Mouse (Mus musculus) neural tube, embryonic 15.5 days (tissue): ENCODE results near the gene Ppan. TPM values are rescaled to one million over a fixed set of nuclear protein-coding genes. Genes with fewer than 3 reads are reported as not detected.

Experiments
- ATAC-seq: fragments of 200-750 bp; cut with Nextera tagmentation; 2 replicates; pipeline ENCODE4 v1.8.0; 2017; ENCODE audit warnings: mild to moderate bottlenecking, moderate TSS enrichment, moderate library complexity; ENCODE audit not compliant: low FRiP score
- H3K27ac ChIP-seq: fragments of 300-500 bp; sonication (generic); replicated peaks from 2 replicates; pipeline ENCODE4 v1.5.1; 2015; ENCODE audit warnings: mild to moderate bottlenecking, inconsistent platforms
- H3K27me3 ChIP-seq: fragments of 300-500 bp; sonication (generic); replicated peaks from 2 replicates; pipeline ENCODE4 v1.6.1; 2015; ENCODE audit warnings: inconsistent platforms
- H3K36me3 ChIP-seq: fragments of 300-500 bp; sonication (generic); 2 replicates; pipeline ENCODE4 v1.6.1; 2015; ENCODE audit warnings: inconsistent platforms
- H3K4me1 ChIP-seq: fragments of 300-500 bp; sonication (generic); 2 replicates; pipeline ENCODE4 v1.6.1; 2015; ENCODE audit warnings: inconsistent platforms
- H3K4me2 ChIP-seq: fragments of 300-500 bp; sonication (generic); 2 replicates; pipeline ENCODE4 v1.6.1; 2015; ENCODE audit warnings: inconsistent platforms, mild to moderate bottlenecking, moderate library complexity
- H3K4me3 ChIP-seq: fragments of 300-500 bp; sonication (generic); replicated peaks from 2 replicates; pipeline ENCODE4 v1.5.1; 2015; ENCODE audit warnings: mild to moderate bottlenecking, inconsistent platforms
- H3K9ac ChIP-seq: fragments of 300-500 bp; sonication (generic); replicated peaks from 2 replicates; pipeline ENCODE4 v1.6.1; 2015; ENCODE audit warnings: mild to moderate bottlenecking, inconsistent platforms
- H3K9me3 ChIP-seq: fragments of 300-500 bp; sonication (generic); replicated peaks from 2 replicates; pipeline ENCODE4 v1.6.1; 2016; ENCODE audit warnings: inconsistent platforms
- whole genome bisulfite sequencing: fragments of 180-500 bp; shearing (Covaris S2); methylation state at CpG from one replicate; pipeline ENCODE4 v1.1.7; 2015; ENCODE audit warnings: mixed read lengths; 5-methylcytosine and 5-hydroxymethylcytosine counted together
- polyA plus RNA-seq: library from polyadenylated mRNA; unstranded; fragments of >200 nt; fragmentation: Nextera tagmentation; extraction: Ambion mirVana; gene quantifications from 2 replicates; pipeline ENCODE4 v1.2.1, GENCODE M21; 2015

Gene Ppan
- polyA plus RNA-seq, 1 experiment from 2014 or later: 49.7 TPM

GRCm38 (mm10) chr9:20886563-20886962 lies 1.4 kb upstream of the Ppan start:
- 98% methylated on average over 2 of the region's 2 CpGs for WGBS
- Histone ChIP-seq H3K9ac (no peak overlapping the region), H3K27ac (no peak overlapping the region), H3K4me1 (peaks cover 20% of the 10 kb centered on the region), H3K9me3 (no peaks in the 10 kb centered on the region), H3K4me2 (no peak overlapping the region), H3K36me3 (peaks cover 24% of the 10 kb centered on the region), H3K4me3 (no peak overlapping the region), H3K27me3 (no peaks in the 10 kb centered on the region)
- ATAC-seq: no peak

GRCm38 (mm10) chr9:20887191-20887590 lies 784 bp upstream of the Ppan start:
- Histone ChIP-seq H3K9ac (no peak overlapping the region), H3K4me2 (peak overlapping the region; percentile 84), H3K36me3 (peaks cover 30% of the 10 kb centered on the region), H3K27me3 (no peaks in the 10 kb centered on the region), H3K9me3 (no peaks in the 10 kb centered on the region), H3K4me3 (peak overlapping the region; percentile 94; the same call in 1 of the 2 replicates), H3K4me1 (peaks cover 20% of the 10 kb centered on the region), H3K27ac (peak overlapping the region; percentile 94; the same call in 1 of the 2 replicates)
- no peak for ATAC-seq
- 89% methylated on average over 6 of the region's 6 CpGs for WGBS

- peak overlapping the region; percentile 84 for H3K4me2 ChIP-seq
- 0% methylated on average over 30 of the region's 30 CpGs for WGBS
- H3K9me3 ChIP-seq: no peaks in the 10 kb centered on the region
- peak; percentile 59; the same call in 1 of the 2 replicates for ATAC-seq
- peaks cover 20% of the 10 kb centered on the region for H3K4me1 ChIP-seq
- H3K9ac ChIP-seq: peak overlapping the region; percentile 75
- no peaks in the 10 kb centered on the region for H3K27me3 ChIP-seq
- peak overlapping the region; percentile 94 for H3K27ac ChIP-seq
- H3K4me3 ChIP-seq: peak overlapping the region; percentile 94
- H3K36me3 ChIP-seq: peaks cover 42% of the 10 kb centered on the region
These were observed 401 bp downstream of the Ppan start for GRCm38 (mm10) chr9:20888386-20888765.

GRCm38 (mm10) chr9:20889185-20890141 lies 1.5 kb downstream of the Ppan start:
- Histone ChIP-seq H3K27ac (no peak overlapping the region), H3K9ac (no peak overlapping the region), H3K4me1 (peaks cover 20% of the 10 kb centered on the region), H3K9me3 (no peaks in the 10 kb centered on the region), H3K27me3 (no peaks in the 10 kb centered on the region), H3K36me3 (peaks cover 53% of the 10 kb centered on the region), H3K4me3 (0 out of 2 replicates have a peak overlapping the region, but pooled peaks have one; percentile 13), H3K4me2 (peak overlapping the region; percentile 84)
- WGBS: 89% methylated on average over 29 of the region's 29 CpGs
- no peak for ATAC-seq

- H3K9ac ChIP-seq: no peak overlapping the region
- no peak overlapping the region for H3K4me2 ChIP-seq
- no peak for ATAC-seq
- 91% methylated on average over 5 of the region's 5 CpGs for WGBS
- H3K4me3 ChIP-seq: no peak overlapping the region
- H3K27me3 ChIP-seq: no peaks in the 10 kb centered on the region
- no peak overlapping the region for H3K27ac ChIP-seq
- peaks cover 20% of the 10 kb centered on the region for H3K4me1 ChIP-seq
- peaks cover 62% of the 10 kb centered on the region for H3K36me3 ChIP-seq
- H3K9me3 ChIP-seq: no peaks in the 10 kb centered on the region
These were observed 2.4 kb downstream of the Ppan start for GRCm38 (mm10) chr9:20890411-20890810.

- no peaks in the 10 kb centered on the region for H3K27me3 ChIP-seq
- no peak overlapping the region for H3K4me2 ChIP-seq
- H3K36me3 ChIP-seq: peaks cover 72% of the 10 kb centered on the region
- peaks cover 20% of the 10 kb centered on the region for H3K4me1 ChIP-seq
- no peak overlapping the region for H3K9ac ChIP-seq
- 84% methylated on average over 26 of the region's 26 CpGs for WGBS
- no peak overlapping the region for H3K4me3 ChIP-seq
- no peaks in the 10 kb centered on the region for H3K9me3 ChIP-seq
- no peak for ATAC-seq
- no peak overlapping the region for H3K27ac ChIP-seq
These were observed 3.5 kb downstream of the Ppan start for GRCm38 (mm10) chr9:20891339-20892103.

- H3K27me3 ChIP-seq: no peaks in the 10 kb centered on the region
- no peaks in the 10 kb centered on the region for H3K9me3 ChIP-seq
- WGBS: 78% methylated on average over 5 of the region's 5 CpGs
- H3K36me3 ChIP-seq: peaks cover 72% of the 10 kb centered on the region
- H3K4me3 ChIP-seq: no peak overlapping the region
- no peak overlapping the region for H3K9ac ChIP-seq
- peaks cover 21% of the 10 kb centered on the region for H3K4me1 ChIP-seq
- H3K4me2 ChIP-seq: no peak overlapping the region
- H3K27ac ChIP-seq: no peak overlapping the region
- no peak for ATAC-seq
These were observed 4.2 kb downstream of the Ppan start for GRCm38 (mm10) chr9:20892104-20892653.

- no peak overlapping the region for H3K9ac ChIP-seq
- H3K4me2 ChIP-seq: no peak overlapping the region
- 75% methylated on average over 5 of the region's 5 CpGs for WGBS
- H3K36me3 ChIP-seq: peaks cover 72% of the 10 kb centered on the region
- peaks cover 27% of the 10 kb centered on the region for H3K4me1 ChIP-seq
- no peaks in the 10 kb centered on the region for H3K9me3 ChIP-seq
- H3K27ac ChIP-seq: no peak overlapping the region
- H3K27me3 ChIP-seq: no peaks in the 10 kb centered on the region
- H3K4me3 ChIP-seq: no peak overlapping the region
- no peak for ATAC-seq
These were observed 5.1 kb downstream of the Ppan start for GRCm38 (mm10) chr9:20893069-20893468.

- no peak overlapping the region for H3K4me2 ChIP-seq
- ATAC-seq: no peak
- peaks cover 27% of the 10 kb centered on the region for H3K4me1 ChIP-seq
- no peaks in the 10 kb centered on the region for H3K27me3 ChIP-seq
- peaks cover 72% of the 10 kb centered on the region for H3K36me3 ChIP-seq
- H3K27ac ChIP-seq: no peak overlapping the region
- WGBS: 89% methylated on average over 13 of the region's 13 CpGs
- no peak overlapping the region for H3K4me3 ChIP-seq
- no peak overlapping the region for H3K9ac ChIP-seq
- H3K9me3 ChIP-seq: no peaks in the 10 kb centered on the region
These were observed 5.8 kb downstream of the Ppan start for GRCm38 (mm10) chr9:20893590-20894343.

GRCm38 (mm10) chr9:20894629-20895028 lies 6.7 kb downstream of the Ppan start:
- no peak for ATAC-seq
- Histone ChIP-seq H3K27me3 (no peaks in the 10 kb centered on the region), H3K9me3 (no peaks in the 10 kb centered on the region), H3K27ac (no peak overlapping the region), H3K4me1 (peaks cover 21% of the 10 kb centered on the region), H3K36me3 (peaks cover 68% of the 10 kb centered on the region), H3K4me3 (no peak overlapping the region), H3K9ac (no peak overlapping the region), H3K4me2 (no peak overlapping the region)
- 92% methylated on average over 15 of the region's 15 CpGs for WGBS

GRCm38 (mm10) chr9:20895382-20895781 lies 7.4 kb downstream of the Ppan start:
- H3K4me1 ChIP-seq: peaks cover 19% of the 10 kb centered on the region
- 95% methylated on average over 9 of the region's 9 CpGs for WGBS
- peaks cover 60% of the 10 kb centered on the region for H3K36me3 ChIP-seq

More at GRCm38 (mm10) chr9:20895382-20895781, 7.4 kb downstream of the Ppan start:
- H3K4me3 ChIP-seq: no peak overlapping the region
- no peaks in the 10 kb centered on the region for H3K27me3 ChIP-seq
- no peak overlapping the region for H3K27ac ChIP-seq
- no peak overlapping the region for H3K9ac ChIP-seq
- H3K4me2 ChIP-seq: no peak overlapping the region
- H3K9me3 ChIP-seq: no peaks in the 10 kb centered on the region
- no peak for ATAC-seq
